Mouse (Mus musculus): Measurements from ENCODE around the gene Olfr1219. TPM values are rescaled to one million over a fixed set of nuclear protein-coding genes. Genes with fewer than 3 reads are reported as not detected.

Olfr1219 gene
- polyA plus RNA-seq, 1 experiment from 2014 or later, result not detected

- no peak within 1 kb of the TSS for H3K9ac ChIP-seq (ENCODE audit: low read length)
- 62% methylated on average over 2 of the region's 2 CpGs for WGBS
- H3K27me3 ChIP-seq (ENCODE audit: control insufficient read depth, insufficient read depth, low read length), result no peaks in the 10 kb centered on the region
- no peaks in the 10 kb centered on the region for H3K36me3 ChIP-seq (ENCODE audit: control insufficient read depth, insufficient read depth, low read length)
- H3K4me1 ChIP-seq (ENCODE audit: control insufficient read depth in 2 of 2, insufficient read depth in 2 of 2, low read length in 2 of 2), result no peaks in the 10 kb centered on the region
- no peak within 1 kb of the TSS for H3K4me3 ChIP-seq (ENCODE audit: control insufficient read depth in 1 of 2, insufficient read depth in 1 of 2, low read depth in 1 of 2, low read length in 2 of 2)
- ATAC-seq (ENCODE audit: insufficient number of reproducible peaks, insufficient read depth, low FRiP score, low read depth), result no peak
- no peaks in the 10 kb centered on the region for H3K9me3 ChIP-seq (ENCODE audit: control insufficient read depth, low read length)
- H3K4me2 ChIP-seq (ENCODE audit: low read length), result no peak within 1 kb of the TSS
- H3K27ac ChIP-seq (replicated peaks in 1 of 2; ENCODE audit: control insufficient read depth in 1 of 2, insufficient read depth in 1 of 2, low read depth in 2 of 2, low read length in 2 of 2), result no peak within 1 kb of the TSS
Observed at GRCm38 (mm10) chr2:89031965-89032364, 51.3 kb downstream of the Olfr1219 start, which contains the start of gene Olfr1217. TSS of gene Olfr1217 (minus strand) at chr2:89032065.

Other genes with a start within 250 kb of the Olfr1219 start
- gene Olfr1204, start 234.2 kb downstream of the Olfr1219 start, polyA plus RNA-seq (2014; fragmentation: Nextera tagmentation; extraction: Ambion mirVana), result not detected in 2 replicates
- not detected in 2 replicates for gene Olfr1206, start 220.3 kb downstream of the Olfr1219 start, polyA plus RNA-seq (2014; fragmentation: Nextera tagmentation; extraction: Ambion mirVana)
- gene Olfr1208, start 181.2 kb downstream of the Olfr1219 start, polyA plus RNA-seq (2014; fragmentation: Nextera tagmentation; extraction: Ambion mirVana), result not detected in 2 replicates
- gene Olfr1209, start 168.4 kb downstream of the Olfr1219 start, polyA plus RNA-seq (2014; fragmentation: Nextera tagmentation; extraction: Ambion mirVana), result not detected in 2 replicates
- not detected in 2 replicates for gene Olfr1211, start 145.4 kb downstream of the Olfr1219 start, polyA plus RNA-seq (2014; fragmentation: Nextera tagmentation; extraction: Ambion mirVana)
- not detected in 2 replicates for gene Olfr1212, start 129.5 kb downstream of the Olfr1219 start, polyA plus RNA-seq (2014; fragmentation: Nextera tagmentation; extraction: Ambion mirVana)
- gene Gm13762, start 103.2 kb downstream of the Olfr1219 start, polyA plus RNA-seq (2014; fragmentation: Nextera tagmentation; extraction: Ambion mirVana), result not detected in 2 replicates
- not detected in 2 replicates for gene Olfr1214, start 90.9 kb downstream of the Olfr1219 start, polyA plus RNA-seq (2014; fragmentation: Nextera tagmentation; extraction: Ambion mirVana)
- not detected in 2 replicates for gene Olfr1215, start 76.5 kb downstream of the Olfr1219 start, polyA plus RNA-seq (2014; fragmentation: Nextera tagmentation; extraction: Ambion mirVana)
- not detected in 2 replicates for gene Olfr1216, start 65.2 kb downstream of the Olfr1219 start, polyA plus RNA-seq (2014; fragmentation: Nextera tagmentation; extraction: Ambion mirVana)
- not detected in 2 replicates for gene Olfr1217, start 51.4 kb downstream of the Olfr1219 start, polyA plus RNA-seq (2014; fragmentation: Nextera tagmentation; extraction: Ambion mirVana)
- gene Olfr1218, start 22.3 kb downstream of the Olfr1219 start, polyA plus RNA-seq (2014; fragmentation: Nextera tagmentation; extraction: Ambion mirVana), result not detected in 2 replicates
- not detected in 2 replicates for gene Olfr1220, start 23.3 kb upstream of the Olfr1219 start, polyA plus RNA-seq (2014; fragmentation: Nextera tagmentation; extraction: Ambion mirVana)
- not detected in 2 replicates for gene Olfr1221, start 33.8 kb upstream of the Olfr1219 start, polyA plus RNA-seq (2014; fragmentation: Nextera tagmentation; extraction: Ambion mirVana)
- not detected in 2 replicates for gene Olfr1222, start 49.5 kb upstream of the Olfr1219 start, polyA plus RNA-seq (2014; fragmentation: Nextera tagmentation; extraction: Ambion mirVana)
- gene Olfr1223, start 68.0 kb upstream of the Olfr1219 start, polyA plus RNA-seq (2014; fragmentation: Nextera tagmentation; extraction: Ambion mirVana), result not detected in 2 replicates
- gene Olfr1224-ps1, start 80.6 kb upstream of the Olfr1219 start, polyA plus RNA-seq (2014; fragmentation: Nextera tagmentation; extraction: Ambion mirVana), result not detected in 2 replicates
- not detected in 2 replicates for gene Olfr1225, start 91.2 kb upstream of the Olfr1219 start, polyA plus RNA-seq (2014; fragmentation: Nextera tagmentation; extraction: Ambion mirVana)
- not detected in 2 replicates for gene Olfr1226, start 116.5 kb upstream of the Olfr1219 start, polyA plus RNA-seq (2014; fragmentation: Nextera tagmentation; extraction: Ambion mirVana)
- gene Olfr1228, start 170.5 kb upstream of the Olfr1219 start, polyA plus RNA-seq (2014; fragmentation: Nextera tagmentation; extraction: Ambion mirVana), result not detected in 2 replicates
- gene Olfr1229, start 204.5 kb upstream of the Olfr1219 start, polyA plus RNA-seq (2014; fragmentation: Nextera tagmentation; extraction: Ambion mirVana), result not detected in 2 replicates
- not detected in 2 replicates for gene Olfr1230, start 213.8 kb upstream of the Olfr1219 start, polyA plus RNA-seq (2014; fragmentation: Nextera tagmentation; extraction: Ambion mirVana)
- gene Olfr1231, start 223.6 kb upstream of the Olfr1219 start, polyA plus RNA-seq (2014; fragmentation: Nextera tagmentation; extraction: Ambion mirVana), result not detected in 2 replicates
- not detected in 2 replicates for gene Olfr1232, start 246.2 kb upstream of the Olfr1219 start, polyA plus RNA-seq (2014; fragmentation: Nextera tagmentation; extraction: Ambion mirVana)